8 mouse cellular contexts compared by ENCODE assay signal in genomic region chr6:13870919-13871624, GRCm38 (mm10). TPM values are rescaled to one million over a fixed set of nuclear protein-coding genes. Genes with fewer than 3 reads are reported as not detected.
A peak's percentile ranks its signal among the peaks of the same experiment; 100 is the strongest.
DNase-seq lines count a peak whose midpoint lies in the region; ATAC-seq and TF ChIP-seq lines count a peak whose summit lies in the region.

Gene 2610001J05Rik (minus strand): TSS chr6:13871518.

- no peak for TF ChIP-seq CTCF in gastrocnemius, adult 2 months (IDR thresholded peaks at IDR 0.05)
- TF ChIP-seq CTCF in hindbrain, postnatal 0 days (IDR thresholded peaks at IDR 0.05; ENCODE audit: low read depth), result no peak
- no peak for TF ChIP-seq CTCF in left cerebral cortex, adult 2 months (IDR thresholded peaks at IDR 0.05)

- H3K9ac ChIP-seq in hindbrain, postnatal 0 days (replicated peaks; ENCODE audit: low read length), result peak within 1 kb of the TSS; percentile 76

- peak within 1 kb of the TSS; percentile 69 for H3K4me2 ChIP-seq in hindbrain, postnatal 0 days (ENCODE audit: low read depth, low read length)

- no peaks in the 10 kb centered on the region for H3K36me3 ChIP-seq in hindbrain, postnatal 0 days (ENCODE audit: insufficient read depth, low read length)

- peak within 1 kb of the TSS; percentile 82 for H3K4me3 ChIP-seq in gastrocnemius, adult 2 months
- peak within 1 kb of the TSS; percentile 71 for H3K4me3 ChIP-seq in hindbrain, postnatal 0 days (ENCODE audit: low read length)
- peak within 1 kb of the TSS; percentile 91 for H3K4me3 ChIP-seq in left cerebral cortex, adult 2 months

- intact Hi-C loops in gastrocnemius, adult 2 months (cut with DNase I), result loop anchor here (5.0 to 10.0 kb wide), 2 partner anchors 194 to 266 kb away; partner anchors contain the start of genes Bmt2 and Tmem168
- intact Hi-C loops in left cerebral cortex, adult 2 months (cut with DNase I), result loop anchor here (2.0 to 5.0 kb wide), 2 partner anchors 32 to 336 kb away; partner anchors contain the start of gene Gpr85

- H3K27ac ChIP-seq in gastrocnemius, adult 2 months, result peak within 1 kb of the TSS; percentile 89
- peak within 1 kb of the TSS; percentile 78 for H3K27ac ChIP-seq in hindbrain, postnatal 0 days
- H3K27ac ChIP-seq in left cerebral cortex, adult 2 months, result peak within 1 kb of the TSS; percentile 89

- DNase-seq in ZHBTc4 (ENCODE audit: low read depth, low spot score), result peak; percentile 95
- DNase-seq in gastrocnemius, adult 2 months, result peak; percentile 92
- peak; percentile 95 for DNase-seq in hindbrain, postnatal 0 days (ENCODE audit: low spot score)
- DNase-seq in left cerebral cortex, adult 2 months (ENCODE audit: extremely low spot score in 1 of 2, low spot score in 2 of 2), result peak; percentile 88 to 89
- peak; percentile 93 to 95 for DNase-seq in right cerebral cortex, adult 2 months (ENCODE audit: low spot score in 2 of 2)
- DNase-seq in urinary bladder, postnatal 14 days (ENCODE audit: low spot score), result peak; percentile 92

- WGBS in hindbrain, postnatal 0 days, result under 1% methylated on average over 19 of the region's 19 CpGs

- ATAC-seq in common myeloid progenitor, adult 5-6 weeks (replicated peaks; ENCODE audit: low read depth, poor library complexity, severe bottlenecking), result peak; percentile 98
- ATAC-seq in hindbrain, postnatal 0 days, result peak; percentile 100
- ATAC-seq in megakaryocyte, adult 5-6 weeks (ENCODE audit: poor library complexity, severe bottlenecking), result peak; percentile 93

- H3K9me3 ChIP-seq in hindbrain, postnatal 0 days (ENCODE audit: low read length), result no peaks in the 10 kb centered on the region

- H3K27me3 ChIP-seq in hindbrain, postnatal 0 days (ENCODE audit: insufficient read depth, low read length), result no peaks in the 10 kb centered on the region

- H3K4me1 ChIP-seq in hindbrain, postnatal 0 days (ENCODE audit: insufficient read depth, low read length), result no peaks in the 10 kb centered on the region

RNA-seq across cellular contexts. Expression of gene 2610001J05Rik, which starts in this region (rescaled TPM):
- total RNA-seq in common myeloid progenitor, adult 5-6 weeks (2017), result 64.0 and 67.7 TPM in 2 replicates
- total RNA-seq in gastrocnemius, adult 2 months (2021), result 10 to 100 TPM; 29.3 to 36.1 TPM
- total RNA-seq in hindbrain, postnatal 0 days (2014; rRNA removed), result 9.8 and 15.6 TPM in 2 replicates
- polyA plus RNA-seq in hindbrain, postnatal 0 days (2015; fragmentation: Nextera tagmentation; extraction: Ambion mirVana), result 122 TPM in 2 replicates
- 10 to 100 TPM; 31.9 to 32.6 TPM for total RNA-seq in left cerebral cortex, adult 2 months (2021)
- total RNA-seq in megakaryocyte, adult 5-6 weeks (2015), result 36.8 and 42.5 TPM in 2 replicates
- total RNA-seq in megakaryocyte, adult 5-6 weeks (2017), result 47.4 and 51.7 TPM in 2 replicates

Comparison
In these comparisons a context has a peak if more than half of its experiments do, and no peak if none do; other contexts are left out.
1. Peak in every context shown above with its lines: DNase-seq, ATAC-seq, H3K4me3 ChIP-seq and H3K27ac ChIP-seq.